Mouse (Mus musculus) adrenal gland, postnatal 36 days (tissue): ENCODE data around the gene Fam213a. TPM values are rescaled to one million over a fixed set of nuclear protein-coding genes. Genes with fewer than 3 reads are reported as not detected.

Experiments used
- DNase-seq, 2 experiments: peaks; one replicate each; pipeline ENCODE4 v3.0.0; 2021; ENCODE audit warnings: mixed read lengths in 1 of 2
- total RNA-seq, 2 experiments: library from RNA; stranded (reverse); gene quantifications; 2 replicates each; pipeline ENCODE4 v1.2.3; 2021

Gene Fam213a
- total RNA-seq, 2 experiments from 2014 or later = 115 to 121 TPM

- DNase-seq = no peak
Observed at GRCm38 (mm10) chr14:41005716-41006115, 7.9 kb downstream of the Fam213a start.

- DNase-seq = peak; percentile 70 to 77
Observed at GRCm38 (mm10) chr14:41004201-41005141, 9.1 kb downstream of the Fam213a start.

GRCm38 (mm10) chr14:41001576-41001975, 12.0 kb downstream of the Fam213a start:
- no peak for DNase-seq

- no peak for DNase-seq
Observed at GRCm38 (mm10) chr14:41000801-41001200, 12.8 kb downstream of the Fam213a start.

- DNase-seq = no peak
Observed at GRCm38 (mm10) chr14:40999904-41000645, 13.5 kb downstream of the Fam213a start.

GRCm38 (mm10) chr14:40996171-40996570, 17.4 kb downstream of the Fam213a start:
- DNase-seq = no peak

GRCm38 (mm10) chr14:40992464-40992863, 21.1 kb downstream of the Fam213a start:
- no peak for DNase-seq

GRCm38 (mm10) chr14:40988780-40989179, 24.8 kb downstream of the Fam213a start:
- DNase-seq = no peak

- DNase-seq = no peak
Observed at GRCm38 (mm10) chr14:40987184-40987583, 26.4 kb downstream of the Fam213a start.

- no peak for DNase-seq
Observed at GRCm38 (mm10) chr14:40985635-40986034, 28.0 kb downstream of the Fam213a start.

- no peak for DNase-seq
Observed at GRCm38 (mm10) chr14:40979723-40980122, 33.9 kb downstream of the Fam213a start.

- peak; percentile 56 to 79 for DNase-seq
Observed at GRCm38 (mm10) chr14:40979002-40979401, 34.6 kb downstream of the Fam213a start.

GRCm38 (mm10) chr14:40975127-40975721, 38.4 kb downstream of the Fam213a start:
- peak; percentile 58 to 75 for DNase-seq

GRCm38 (mm10) chr14:40968051-40968450, 45.5 kb downstream of the Fam213a start:
- DNase-seq = no peak

- peak; percentile 12 to 25 for DNase-seq
Observed at GRCm38 (mm10) chr14:40967598-40967900, 46.0 kb downstream of the Fam213a start.

- peak; percentile 99 to 100 for DNase-seq
Observed at GRCm38 (mm10) chr14:40966862-40967597, 46.6 kb downstream of the Fam213a start.

- no peak for DNase-seq
Observed at GRCm38 (mm10) chr14:40966392-40966861, 47.2 kb downstream of the Fam213a start, which contains the start of gene Tspan14. Gene Tspan14 (minus strand): TSS chr14:40966807.

- DNase-seq = peak; percentile 34 to 54
Observed at GRCm38 (mm10) chr14:40965507-40966356, 47.9 kb downstream of the Fam213a start.

GRCm38 (mm10) chr14:40964881-40965280, 48.7 kb downstream of the Fam213a start:
- DNase-seq = no peak

- no peak for DNase-seq
Observed at GRCm38 (mm10) chr14:40964214-40964610, 49.4 kb downstream of the Fam213a start.
